22 mouse cellular contexts compared by ENCODE assay signal in the genomic region with DNA sequence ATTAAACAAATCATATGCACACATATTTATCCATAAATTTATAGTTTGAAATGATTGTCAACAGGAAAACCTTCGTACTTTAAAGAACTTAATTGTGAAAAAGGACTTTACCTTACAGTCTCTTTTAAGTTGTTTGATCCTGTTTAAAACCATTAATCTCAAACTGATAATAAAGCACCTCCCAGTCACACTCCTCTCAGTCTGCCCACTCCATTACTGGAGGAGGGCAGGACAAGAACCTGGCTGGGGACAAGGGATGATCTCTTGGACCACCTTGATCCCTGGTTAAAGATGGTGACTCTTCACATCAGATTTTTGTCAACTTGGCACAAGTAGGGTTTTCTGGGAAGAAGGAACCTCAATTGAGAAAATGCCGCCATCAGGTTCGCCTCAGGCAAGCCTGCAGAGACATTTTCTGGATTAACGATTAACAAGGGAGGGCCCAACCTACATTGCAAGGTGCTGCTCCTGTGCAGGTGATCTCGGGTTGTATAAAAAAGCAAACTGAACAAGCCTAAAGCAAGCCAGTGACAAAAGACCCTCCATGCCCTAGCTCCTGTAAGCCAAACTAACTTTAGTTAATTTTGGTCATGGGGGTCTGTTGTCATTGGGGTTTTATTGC. TPM values are rescaled to one million over a fixed set of nuclear protein-coding genes. Genes with fewer than 3 reads are reported as not detected.
DNase-seq lines count a peak whose midpoint lies in the region; ATAC-seq lines count a peak whose summit lies in the region.
"Had no signal": no experiment of that assay in that cellular context is flagged by ENCODE, and none has a peak within 500 bp of the region (broad histone marks: within the 10 kb centered on the region; RNA-seq: fewer than 3 reads in every experiment).

No protein-coding gene starts in this region.

- intact Hi-C loops in heart, postnatal 14 days (cut with DNase I) = no loop called here

- H3K4me2 ChIP-seq in kidney, embryonic 14.5 days (replicated peaks; ENCODE audit: low read depth, low read length) = no peak overlapping the region
- H3K4me2 ChIP-seq in intestine, embryonic 16.5 days (ENCODE audit: low read depth, low read length) = no peak overlapping the region
- H3K4me2 ChIP-seq in stomach, embryonic 16.5 days (ENCODE audit: low read depth, low read length) = no peak overlapping the region
- H3K4me2 ChIP-seq in heart, embryonic 12.5 days = no peak overlapping the region
- no peak overlapping the region for H3K4me2 ChIP-seq in forebrain, embryonic 11.5 days (ENCODE audit: low read depth, low read length, severe bottlenecking)
- H3K4me2 ChIP-seq: heart, embryonic 11.5 days; hindbrain, embryonic 13.5 days; liver, embryonic 11.5 days; midbrain, embryonic 12.5 days; neural tube, embryonic 12.5 days had no signal

- H3K9me3 ChIP-seq in kidney, embryonic 14.5 days (ENCODE audit: control insufficient read depth, low read length) = no peaks in the 10 kb centered on the region
- no peaks in the 10 kb centered on the region for H3K9me3 ChIP-seq in intestine, embryonic 16.5 days (ENCODE audit: control insufficient read depth, low read length)
- no peaks in the 10 kb centered on the region for H3K9me3 ChIP-seq in stomach, embryonic 16.5 days (replicated peaks; ENCODE audit: control insufficient read depth, low read length)
- no peaks in the 10 kb centered on the region for H3K9me3 ChIP-seq in heart, embryonic 12.5 days (replicated peaks)
- no peaks in the 10 kb centered on the region for H3K9me3 ChIP-seq in forebrain, embryonic 11.5 days (ENCODE audit: control insufficient read depth, low read length)
- H3K9me3 ChIP-seq: hindbrain, embryonic 13.5 days; limb, embryonic 10.5 days; midbrain, embryonic 12.5 days; neural tube, embryonic 12.5 days had no signal

- peak; percentile 56 for DNase-seq in kidney, adult 11 months
- peak; percentile 33 for DNase-seq in kidney, postnatal 10 days
- no peak for DNase-seq in heart, postnatal 14 days
- no peak for DNase-seq in forebrain, embryonic 11.5 days (ENCODE audit: low spot score)
- DNase-seq: adrenal gland, postnatal 14 days; cerebellum, postnatal 14 days; gastrocnemius, adult 2 months; layer of hippocampus, adult 9-11 months; lung, adult 2 months; spleen, adult 18-20 months had no signal

- H3K36me3 ChIP-seq in kidney, embryonic 14.5 days (ENCODE audit: control insufficient read depth, insufficient read depth, low read length) = no peaks in the 10 kb centered on the region
- no peaks in the 10 kb centered on the region for H3K36me3 ChIP-seq in intestine, embryonic 16.5 days (ENCODE audit: control insufficient read depth, insufficient read depth, low read length)
- H3K36me3 ChIP-seq in stomach, embryonic 16.5 days (ENCODE audit: control insufficient read depth, insufficient read depth, low read length) = no peaks in the 10 kb centered on the region
- no peaks in the 10 kb centered on the region for H3K36me3 ChIP-seq in heart, embryonic 12.5 days
- H3K36me3 ChIP-seq in forebrain, embryonic 11.5 days (ENCODE audit: control insufficient read depth, insufficient read depth, low read length) = no peaks in the 10 kb centered on the region
- H3K36me3 ChIP-seq: hindbrain, embryonic 13.5 days; limb, embryonic 10.5 days; midbrain, embryonic 12.5 days; neural tube, embryonic 12.5 days had no signal

- H3K27ac ChIP-seq in kidney, embryonic 14.5 days (ENCODE audit: low read depth, low read length) = no peak overlapping the region
- H3K27ac ChIP-seq in intestine, embryonic 16.5 days (ENCODE audit: low read length) = peak overlapping the region; percentile 78
- peak overlapping the region; percentile 90 for H3K27ac ChIP-seq in stomach, embryonic 16.5 days (ENCODE audit: low read length)
- H3K27ac ChIP-seq in heart, embryonic 12.5 days (ENCODE audit: poor library complexity, severe bottlenecking) = no peak overlapping the region
- H3K27ac ChIP-seq in forebrain, embryonic 11.5 days (ENCODE audit: low read depth, low read length) = no peak overlapping the region
- H3K27ac ChIP-seq: gastrocnemius, adult 2 months; hindbrain, embryonic 13.5 days; left cerebral cortex, adult 2 months; limb, embryonic 10.5 days; midbrain, embryonic 12.5 days; neural tube, embryonic 12.5 days had no signal

- WGBS in kidney, embryonic 14.5 days = 58% methylated on average over 5 of the region's 5 CpGs
- 54% methylated on average over 5 of the region's 5 CpGs for WGBS in intestine, embryonic 16.5 days
- 61% methylated on average over 5 of the region's 5 CpGs for WGBS in stomach, embryonic 16.5 days
- 76% methylated on average over 5 of the region's 5 CpGs for WGBS in heart, embryonic 12.5 days
- WGBS in forebrain, embryonic 11.5 days = 89% methylated on average over 5 of the region's 5 CpGs

- no peak overlapping the region for H3K9ac ChIP-seq in kidney, embryonic 14.5 days (ENCODE audit: low read depth, low read length)
- no peak overlapping the region for H3K9ac ChIP-seq in intestine, embryonic 16.5 days (ENCODE audit: low read depth, low read length)
- no peak overlapping the region for H3K9ac ChIP-seq in stomach, embryonic 16.5 days (ENCODE audit: low read length)
- H3K9ac ChIP-seq in heart, embryonic 12.5 days = no peak overlapping the region
- no peak overlapping the region for H3K9ac ChIP-seq in forebrain, embryonic 11.5 days (ENCODE audit: low read length)
- H3K9ac ChIP-seq: hindbrain, embryonic 13.5 days; midbrain, embryonic 12.5 days; neural tube, embryonic 12.5 days had no signal

- no peak for ATAC-seq in kidney, embryonic 14.5 days (ENCODE audit: low FRiP score, low TSS enrichment)
- ATAC-seq in intestine, embryonic 16.5 days = peak; percentile 85
- ATAC-seq in stomach, embryonic 16.5 days (ENCODE audit: insufficient read depth, low FRiP score) = peak; percentile 74; the same call in 1 of the 2 replicates
- ATAC-seq in heart, embryonic 12.5 days (ENCODE audit: insufficient number of reproducible peaks, low FRiP score) = no peak
- no peak for ATAC-seq in forebrain, embryonic 11.5 days (replicated peaks; ENCODE audit: low FRiP score)
- ATAC-seq: inflammation-experienced regulatory T-cells, adult 6 months had no signal

- no peaks in the 10 kb centered on the region for H3K4me1 ChIP-seq in kidney, embryonic 14.5 days (ENCODE audit: control insufficient read depth, insufficient read depth, low read length)
- H3K4me1 ChIP-seq in intestine, embryonic 16.5 days (ENCODE audit: control insufficient read depth, insufficient read depth, low read length) = 0 out of 2 replicates have a peak, but pooled peaks cover 2% of the 10 kb centered on the region
- H3K4me1 ChIP-seq in stomach, embryonic 16.5 days (ENCODE audit: control insufficient read depth, insufficient read depth, low read length) = peaks cover 3% of the 10 kb centered on the region
- peaks cover 2% of the 10 kb centered on the region; the same call in 1 of the 2 replicates for H3K4me1 ChIP-seq in heart, embryonic 12.5 days (replicated peaks)
- no peaks in the 10 kb centered on the region for H3K4me1 ChIP-seq in forebrain, embryonic 11.5 days (replicated peaks; ENCODE audit: control insufficient read depth, insufficient read depth, low read length)
- H3K4me1 ChIP-seq: hindbrain, embryonic 13.5 days; limb, embryonic 10.5 days; neural tube, embryonic 12.5 days had no signal

- H3K27me3 ChIP-seq in kidney, embryonic 14.5 days (ENCODE audit: control insufficient read depth, insufficient read depth, low read length) = no peaks in the 10 kb centered on the region
- H3K27me3 ChIP-seq in intestine, embryonic 16.5 days (replicated peaks; ENCODE audit: control insufficient read depth, insufficient read depth, low read length) = no peaks in the 10 kb centered on the region
- no peaks in the 10 kb centered on the region for H3K27me3 ChIP-seq in stomach, embryonic 16.5 days (ENCODE audit: control insufficient read depth, insufficient read depth, low read length)
- no peaks in the 10 kb centered on the region for H3K27me3 ChIP-seq in heart, embryonic 12.5 days (replicated peaks)
- no peaks in the 10 kb centered on the region for H3K27me3 ChIP-seq in forebrain, embryonic 11.5 days (ENCODE audit: control insufficient read depth, insufficient read depth, low read length)
- H3K27me3 ChIP-seq: neural tube, embryonic 12.5 days had no signal

- no peak overlapping the region for H3K4me3 ChIP-seq in kidney, embryonic 14.5 days (ENCODE audit: low read length)
- no peak overlapping the region for H3K4me3 ChIP-seq in intestine, embryonic 16.5 days (ENCODE audit: low read length)
- 0 out of 2 replicates have a peak overlapping the region, but pooled peaks have one; percentile 17 for H3K4me3 ChIP-seq in stomach, embryonic 16.5 days (replicated peaks; ENCODE audit: low read length)
- H3K4me3 ChIP-seq in heart, embryonic 12.5 days = no peak overlapping the region
- no peak overlapping the region for H3K4me3 ChIP-seq in forebrain, embryonic 11.5 days (ENCODE audit: low read depth, low read length)
- H3K4me3 ChIP-seq: gastrocnemius, adult 2 months; hindbrain, embryonic 13.5 days; left cerebral cortex, adult 2 months; limb, embryonic 10.5 days; midbrain, embryonic 12.5 days; neural tube, embryonic 12.5 days had no signal

RNA-seq across cellular contexts. Expression of a gene that starts 1.6 kb away (rescaled TPM):
- 11.5 and 11.6 TPM in 2 replicates for polyA plus RNA-seq in kidney, embryonic 14.5 days (2014; fragmentation: Nextera tagmentation; extraction: Ambion mirVana)
- 8.4 and 10.6 TPM in 2 replicates for polyA plus RNA-seq in intestine, embryonic 16.5 days (2015; fragmentation: Nextera tagmentation; extraction: Ambion mirVana)
- 13.4 and 26.5 TPM in 2 replicates for polyA plus RNA-seq in stomach, embryonic 16.5 days (2015; fragmentation: Nextera tagmentation; extraction: Ambion mirVana)
- polyA plus RNA-seq in heart, embryonic 12.5 days (2016; fragmentation: Nextera tagmentation; extraction: Ambion mirVana) = 2.8 and 4.1 TPM in 2 replicates
- 100 to 1,000 TPM in 1 of 2 experiments, 10 to 100 TPM in 1; 91.0 to 106 TPM for total RNA-seq in heart, postnatal 14 days (2021)
- polyA plus RNA-seq in forebrain, embryonic 11.5 days (2014; fragmentation: Nextera tagmentation; extraction: Ambion mirVana) = 3.8 and 5.9 TPM in 2 replicates

RNA-seq across cellular contexts. Expression of a gene that starts 31.5 kb away (rescaled TPM):
- 31.5 and 88.4 TPM in 2 replicates for polyA plus RNA-seq in kidney, embryonic 14.5 days (2014; fragmentation: Nextera tagmentation; extraction: Ambion mirVana)
- polyA plus RNA-seq in intestine, embryonic 16.5 days (2015; fragmentation: Nextera tagmentation; extraction: Ambion mirVana) = 170 and 181 TPM in 2 replicates
- 215 and 267 TPM in 2 replicates for polyA plus RNA-seq in stomach, embryonic 16.5 days (2015; fragmentation: Nextera tagmentation; extraction: Ambion mirVana)
- polyA plus RNA-seq in heart, embryonic 12.5 days (2016; fragmentation: Nextera tagmentation; extraction: Ambion mirVana) = 0.87 and 1.4 TPM in 2 replicates
- under 1 TPM; 0.39 to 0.96 TPM for total RNA-seq in heart, postnatal 14 days (2021)
- 5.1 and 5.7 TPM in 2 replicates for polyA plus RNA-seq in forebrain, embryonic 11.5 days (2014; fragmentation: Nextera tagmentation; extraction: Ambion mirVana)

Comparison
In these comparisons a context has a peak if more than half of its experiments do, and no peak if none do; other contexts are left out.
1. DNase-seq: peak in kidney, adult 11 months (single experiment) and kidney, postnatal 10 days (single experiment); none in heart, postnatal 14 days (0 of 2) and forebrain, embryonic 11.5 days (single experiment).
2. ATAC-seq: peak in intestine, embryonic 16.5 days (single experiment) and stomach, embryonic 16.5 days (single experiment); none in kidney, embryonic 14.5 days (single experiment), heart, embryonic 12.5 days (single experiment) and forebrain, embryonic 11.5 days (single experiment).
3. H3K27ac ChIP-seq: peak in intestine, embryonic 16.5 days (single experiment) and stomach, embryonic 16.5 days (single experiment); none in kidney, embryonic 14.5 days (single experiment), heart, embryonic 12.5 days (single experiment) and forebrain, embryonic 11.5 days (single experiment).